In the genomic region with DNA sequence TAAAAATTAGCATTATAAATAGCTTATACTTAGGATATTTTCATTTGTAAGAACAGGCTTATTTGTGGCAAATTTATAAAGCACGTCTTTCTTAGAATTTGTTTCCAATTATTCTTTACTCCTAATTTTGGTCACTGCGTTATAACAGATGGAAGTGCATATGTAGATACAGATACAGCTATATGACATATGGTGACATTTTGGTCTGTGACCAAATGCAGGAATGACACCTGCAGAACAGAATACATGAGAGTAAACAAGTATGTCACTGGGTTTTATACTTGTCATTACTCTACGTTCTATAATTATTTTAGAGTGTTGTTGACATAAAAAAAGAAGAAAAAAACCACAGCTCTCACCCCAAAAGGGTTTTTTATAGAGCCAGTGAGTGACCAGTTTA, we compare ENCODE assay signal across 21 mouse cellular contexts. TPM values are rescaled to one million over a fixed set of nuclear protein-coding genes. Genes with fewer than 3 reads are reported as not detected.
"Had no signal": no experiment of that assay in that cellular context is flagged by ENCODE, and none has a peak within 500 bp of the region (broad histone marks: within the 10 kb centered on the region; RNA-seq: fewer than 3 reads in every experiment).

No protein-coding gene starts in this region.

- H3K9ac ChIP-seq: limb, embryonic 12.5 days; limb, embryonic 15.5 days; liver, embryonic 14.5 days; liver, postnatal 0 days; lung, embryonic 14.5 days; midbrain, embryonic 12.5 days; midbrain, embryonic 15.5 days; neural tube, embryonic 13.5 days had no signal

- H3K27me3 ChIP-seq: limb, embryonic 12.5 days; limb, embryonic 15.5 days; midbrain, embryonic 12.5 days; midbrain, embryonic 15.5 days; neural tube, embryonic 13.5 days had no signal

- DNase-seq: kidney, postnatal 25 days; left cerebral cortex, postnatal 4 days; liver, postnatal 0 days; lung, embryonic 14.5 days; right cerebral cortex, postnatal 14 days; right cerebral cortex, postnatal 4 days; thymus, adult 2 months; thymus, postnatal 14 days; thymus, postnatal 4 days had no signal

- ATAC-seq: liver, postnatal 0 days; lung, postnatal 0 days; midbrain, embryonic 15.5 days had no signal

- H3K4me3 ChIP-seq: limb, embryonic 12.5 days; limb, embryonic 15.5 days; midbrain, embryonic 12.5 days; midbrain, embryonic 15.5 days; myocyte; neural tube, embryonic 13.5 days had no signal

- H3K4me1 ChIP-seq: midbrain, embryonic 12.5 days had no signal

- H3K4me2 ChIP-seq: limb, embryonic 12.5 days; limb, embryonic 15.5 days; liver, embryonic 11.5 days; lung, embryonic 14.5 days; midbrain, embryonic 12.5 days; midbrain, embryonic 15.5 days; neural tube, embryonic 13.5 days had no signal

- H3K9me3 ChIP-seq: limb, embryonic 12.5 days; limb, embryonic 15.5 days; midbrain, embryonic 12.5 days; midbrain, embryonic 15.5 days; neural tube, embryonic 13.5 days had no signal

- H3K27ac ChIP-seq: kidney, postnatal 0 days; limb, embryonic 12.5 days; limb, embryonic 15.5 days; liver, embryonic 14.5 days; macrophage; midbrain, embryonic 12.5 days; midbrain, embryonic 15.5 days; neural tube, embryonic 13.5 days; stomach, postnatal 0 days had no signal

RNA-seq across cellular contexts. Expression of gene Nap1l5, which starts 7.8 kb away (rescaled TPM):
- polyA plus RNA-seq: macrophage had no signal
